Mouse (Mus musculus) intestine, postnatal 0 days (tissue): Measurements from ENCODE around the gene Ppib. TPM values are rescaled to one million over a fixed set of nuclear protein-coding genes. Genes with fewer than 3 reads are reported as not detected.

Experiments used
- ATAC-seq: fragments of 200-750 bp; cut with Nextera tagmentation; 2 replicates; pipeline ENCODE4 v1.8.0; 2017; ENCODE audit warnings: mild to moderate bottlenecking, moderate TSS enrichment, moderate library complexity
- H3K27ac ChIP-seq: fragments of 300-500 bp; sonication (generic); 2 replicates; pipeline ENCODE4 v1.5.1; 2014; ENCODE audit warnings: mild to moderate bottlenecking, low read depth, low read length, moderate library complexity
- H3K27me3 ChIP-seq: fragments of 300-500 bp; sonication (generic); replicated peaks from 2 replicates; pipeline ENCODE4 v1.6.1; 2014; ENCODE audit warnings: low read length, mixed read lengths; ENCODE audit not compliant: control insufficient read depth, insufficient read depth
- H3K36me3 ChIP-seq: fragments of 300-500 bp; sonication (generic); 2 replicates; pipeline ENCODE4 v1.6.1; 2014; ENCODE audit warnings: mild to moderate bottlenecking, moderate library complexity; ENCODE audit not compliant: control insufficient read depth, insufficient read depth
- H3K4me1 ChIP-seq: fragments of 300-500 bp; sonication (generic); replicated peaks from 2 replicates; pipeline ENCODE4 v1.6.1; 2014; ENCODE audit warnings: antibody characterized with exemption, low read length, mixed read lengths; ENCODE audit not compliant: control insufficient read depth, insufficient read depth
- H3K4me2 ChIP-seq: fragments of 300-500 bp; sonication (generic); replicated peaks from 2 replicates; pipeline ENCODE4 v1.6.1; 2014; ENCODE audit warnings: low read depth, mild to moderate bottlenecking, moderate library complexity
- H3K4me3 ChIP-seq: fragments of 300-500 bp; sonication (generic); 2 replicates; pipeline ENCODE4 v1.5.1; 2014; ENCODE audit warnings: low read depth, low read length
- H3K9ac ChIP-seq: fragments of 300-500 bp; sonication (generic); 2 replicates; pipeline ENCODE4 v1.6.1; 2014; ENCODE audit warnings: mild to moderate bottlenecking, low read depth, low read length
- H3K9me3 ChIP-seq: fragments of 300-500 bp; sonication (generic); 2 replicates; pipeline ENCODE4 v1.6.1; 2016; ENCODE audit warnings: mixed run types; ENCODE audit not compliant: control insufficient read depth
- CTCF ChIP-seq: sonication (generic); IDR thresholded peaks from 2 replicates; pipeline ENCODE4 v1.5.1; 2016; ENCODE audit warnings: low read depth, mild to moderate bottlenecking, control low read depth, antibody characterized with exemption, moderate library complexity
- WGBS: fragments of 180-500 bp; shearing (Covaris S2); extraction: QIAGEN DNeasy Blood & Tissue Kit; methylation state at CpG from one replicate; pipeline ENCODE4 v1.1.7; 2014; 5-methylcytosine and 5-hydroxymethylcytosine counted together
- polyA plus RNA-seq: library from polyadenylated mRNA; unstranded; fragments of >200 nt; fragmentation: Nextera tagmentation; extraction: Ambion mirVana; gene quantifications from 2 replicates; pipeline ENCODE4 v1.2.1, GENCODE M21; 2015

Ppib gene
- polyA plus RNA-seq, 1 experiment from 2014 or later, result 508 TPM

GRCm38 (mm10) chr9:66068056-66068455 lies 8.0 kb downstream of the Ppib start:
- 78% methylated on average over 4 of the region's 4 CpGs for WGBS
- Histone ChIP-seq H3K27me3 (peaks cover 11% of the 10 kb centered on the region; the same call in 1 of the 2 replicates), H3K9me3 (no peaks in the 10 kb centered on the region), H3K4me1 (0 out of 2 replicates have a peak, but pooled peaks cover 8% of the 10 kb centered on the region), H3K4me3 (no peak overlapping the region), H3K9ac (no peak overlapping the region), H3K27ac (no peak overlapping the region), H3K36me3 (peaks cover 37% of the 10 kb centered on the region), H3K4me2 (no peak overlapping the region)
- no peak for ATAC-seq
- TF ChIP-seq CTCF, result no peak

GRCm38 (mm10) chr9:66068971-66069391 lies 9.0 kb downstream of the Ppib start:
- peak overlapping the region; percentile 96 for H3K4me2 ChIP-seq
- H3K4me1 ChIP-seq, result 0 out of 2 replicates have a peak, but pooled peaks cover 8% of the 10 kb centered on the region
- H3K4me3 ChIP-seq, result peak overlapping the region; percentile 58
- H3K9me3 ChIP-seq, result no peaks in the 10 kb centered on the region
- peaks cover 11% of the 10 kb centered on the region; the same call in 1 of the 2 replicates for H3K27me3 ChIP-seq
- peaks cover 29% of the 10 kb centered on the region for H3K36me3 ChIP-seq
- no peak overlapping the region for H3K27ac ChIP-seq
- peak; percentile 34 for ATAC-seq
- H3K9ac ChIP-seq, result peak overlapping the region; percentile 42; the same call in 1 of the 2 replicates
- 1% methylated on average over 30 of the region's 30 CpGs for WGBS
- TF ChIP-seq CTCF, result 0 out of 2 replicates have a peak, but pooled peaks have one; percentile 6

GRCm38 (mm10) chr9:66069583-66069982 lies 9.6 kb downstream of the Ppib start, which contains the start of gene Snx22:
TSS of gene Snx22 (minus strand) at chr9:66069719.
- ATAC-seq, result peak; percentile 82
- Histone ChIP-seq H3K9me3 (no peaks in the 10 kb centered on the region), H3K9ac (peak within 1 kb of the TSS; percentile 42), H3K4me3 (peak within 1 kb of the TSS; percentile 58), H3K27me3 (peaks cover 11% of the 10 kb centered on the region; the same call in 1 of the 2 replicates), H3K4me2 (peak within 1 kb of the TSS; percentile 96), H3K4me1 (0 out of 2 replicates have a peak, but pooled peaks cover 8% of the 10 kb centered on the region), H3K27ac (no peak within 1 kb of the TSS), H3K36me3 (peaks cover 23% of the 10 kb centered on the region)
- under 1% methylated on average over 22 of the region's 22 CpGs for WGBS
- no peak for TF ChIP-seq CTCF

- H3K27me3 ChIP-seq, result peaks cover 11% of the 10 kb centered on the region; the same call in 1 of the 2 replicates
- no peak for TF ChIP-seq CTCF
- no peak overlapping the region for H3K4me2 ChIP-seq
- H3K9ac ChIP-seq, result no peak overlapping the region
- no peak overlapping the region for H3K27ac ChIP-seq
- 0 out of 2 replicates have a peak, but pooled peaks cover 8% of the 10 kb centered on the region for H3K4me1 ChIP-seq
- WGBS, result 83% methylated on average over 5 of the region's 5 CpGs
- H3K36me3 ChIP-seq, result peaks cover 21% of the 10 kb centered on the region
- 0 out of 2 replicates have a peak, but pooled peaks have one; percentile 1 for ATAC-seq
- H3K9me3 ChIP-seq, result no peaks in the 10 kb centered on the region
- H3K4me3 ChIP-seq, result no peak overlapping the region
Observed at GRCm38 (mm10) chr9:66070151-66070550, 10.1 kb downstream of the Ppib start.

GRCm38 (mm10) chr9:66072754-66073153 lies 12.7 kb downstream of the Ppib start:
- Histone ChIP-seq H3K27ac (no peak overlapping the region), H3K27me3 (peaks cover 11% of the 10 kb centered on the region; the same call in 1 of the 2 replicates), H3K4me3 (no peak overlapping the region), H3K9me3 (no peaks in the 10 kb centered on the region), H3K9ac (no peak overlapping the region), H3K4me1 (0 out of 2 replicates have a peak, but pooled peaks cover 8% of the 10 kb centered on the region), H3K4me2 (no peak overlapping the region), H3K36me3 (no peaks in the 10 kb centered on the region)
- TF ChIP-seq CTCF, result no peak
- WGBS, result 84% methylated on average over 7 of the region's 7 CpGs
- ATAC-seq, result no peak

- peak overlapping the region; percentile 37 for H3K4me2 ChIP-seq
Observed at GRCm38 (mm10) chr9:66078072-66078471, 18.1 kb downstream of the Ppib start.

More at GRCm38 (mm10) chr9:66078072-66078471, 18.1 kb downstream of the Ppib start:
- H3K9me3 ChIP-seq, result no peaks in the 10 kb centered on the region
- no peaks in the 10 kb centered on the region for H3K27me3 ChIP-seq
- 68% methylated on average over 3 of the region's 3 CpGs for WGBS
- no peak overlapping the region for H3K27ac ChIP-seq
- no peak for ATAC-seq
- H3K9ac ChIP-seq, result no peak overlapping the region
- no peak for TF ChIP-seq CTCF
- H3K4me3 ChIP-seq, result no peak overlapping the region
- H3K36me3 ChIP-seq, result no peaks in the 10 kb centered on the region
- 0 out of 2 replicates have a peak, but pooled peaks cover 2% of the 10 kb centered on the region for H3K4me1 ChIP-seq
